Mouse (Mus musculus) ES-E14 (cell line): ENCODE measurements around the gene Med23. TPM values are rescaled to one million over a fixed set of nuclear protein-coding genes. Genes with fewer than 3 reads are reported as not detected.

Experiments used
- DNase-seq: peaks from one replicate; pipeline ENCODE4 v3.0.0-alpha.2; 2013; ENCODE audit warnings: low read depth, low spot score
- H3K27ac ChIP-seq: 2 replicates; pipeline ENCODE4 v1.5.1; 2012; ENCODE audit warnings: low read depth, mild to moderate bottlenecking, low read length, moderate library complexity, mixed read lengths; ENCODE audit not compliant: poor library complexity, insufficient read depth, severe bottlenecking
- H3K36me3 ChIP-seq: 2 replicates; pipeline ENCODE4 v1.6.1; 2012; ENCODE audit warnings: mild to moderate bottlenecking, low read length, moderate library complexity, mixed read lengths; ENCODE audit not compliant: control insufficient read depth, poor library complexity, insufficient read depth, severe bottlenecking
- H3K4me1 ChIP-seq, 2 experiments: fragments of 150-350 bp in 1 of 2; sonication (generic) in 1 of 2; 2 replicates each; pipeline ENCODE4 v1.6.1; 2012; ENCODE audit warnings: low read length in 2 of 2, mild to moderate bottlenecking in 1 of 2, mixed read lengths in 1 of 2; ENCODE audit not compliant: control insufficient read depth in 2 of 2, insufficient read depth in 2 of 2, poor library complexity in 1 of 2
- H3K4me3 ChIP-seq, 2 experiments: fragments of 150-350 bp in 1 of 2; sonication (generic) in 1 of 2; 2 replicates each; pipeline ENCODE4 v1.5.1; 2012; ENCODE audit warnings: low read length in 2 of 2, low read depth in 1 of 2, mild to moderate bottlenecking in 1 of 2, mixed read lengths in 1 of 2; ENCODE audit not compliant: insufficient read depth in 1 of 2, poor library complexity in 1 of 2, severe bottlenecking in 1 of 2
- H3K9ac ChIP-seq: 2 replicates; pipeline ENCODE4 v1.6.1; 2012; ENCODE audit warnings: low read depth, mild to moderate bottlenecking, low read length, mixed read lengths; ENCODE audit not compliant: poor library complexity, insufficient read depth, severe bottlenecking
- H3K9me3 ChIP-seq: fragments of 150-350 bp; sonication (generic); 2 replicates; pipeline ENCODE4 v1.6.1; 2012; ENCODE audit warnings: low read depth, mild to moderate bottlenecking, low read length; ENCODE audit not compliant: control insufficient read depth, insufficient read depth
- CHD2 ChIP-seq: IDR thresholded peaks from 2 replicates; pipeline ENCODE4 v1.6.1; 2014; ENCODE audit warnings: mild to moderate bottlenecking, low read depth, low read length, inconsistent platforms
- HCFC1 ChIP-seq: IDR thresholded peaks from 2 replicates; pipeline ENCODE4 v1.6.1; 2012; ENCODE audit warnings: low read length, inconsistent platforms, borderline replicate concordance; ENCODE audit not compliant: insufficient read depth
- MAFK ChIP-seq: IDR thresholded peaks from 2 replicates; pipeline ENCODE4 v1.6.1; 2014; ENCODE audit warnings: mild to moderate bottlenecking, low read depth, low read length, inconsistent platforms; ENCODE audit not compliant: insufficient read depth
- ZC3H11A ChIP-seq: IDR thresholded peaks from 2 replicates; pipeline ENCODE4 v1.6.1; 2012; ENCODE audit warnings: low read depth, mild to moderate bottlenecking, inconsistent platforms, low read length, borderline replicate concordance
- ZNF384 ChIP-seq: IDR thresholded peaks from 2 replicates; pipeline ENCODE4 v1.6.1; 2012; ENCODE audit warnings: low read depth, low read length, inconsistent platforms
- in situ Hi-C, 2 experiments: fragments of 600-800 bp; cut with MboI; formaldehyde crosslinking; loops; one replicate each; pipeline ENCODE4 v1.15.1; 2025; ENCODE audit warnings: low sequenced_read_pairs in 2 of 2, inconsistent platforms in 1 of 2; ENCODE audit not compliant: unreplicated experiment in 2 of 2
- total RNA-seq: library from RNA; depleted of rRNA; stranded (reverse); fragments of 300-350 nt; gene quantifications from 2 replicates; pipeline ENCODE4 v1.2.3, GENCODE M21; 2012; rRNA removed

Med23 gene
- total RNA-seq, 1 experiment: 41.9 TPM

DNA sequence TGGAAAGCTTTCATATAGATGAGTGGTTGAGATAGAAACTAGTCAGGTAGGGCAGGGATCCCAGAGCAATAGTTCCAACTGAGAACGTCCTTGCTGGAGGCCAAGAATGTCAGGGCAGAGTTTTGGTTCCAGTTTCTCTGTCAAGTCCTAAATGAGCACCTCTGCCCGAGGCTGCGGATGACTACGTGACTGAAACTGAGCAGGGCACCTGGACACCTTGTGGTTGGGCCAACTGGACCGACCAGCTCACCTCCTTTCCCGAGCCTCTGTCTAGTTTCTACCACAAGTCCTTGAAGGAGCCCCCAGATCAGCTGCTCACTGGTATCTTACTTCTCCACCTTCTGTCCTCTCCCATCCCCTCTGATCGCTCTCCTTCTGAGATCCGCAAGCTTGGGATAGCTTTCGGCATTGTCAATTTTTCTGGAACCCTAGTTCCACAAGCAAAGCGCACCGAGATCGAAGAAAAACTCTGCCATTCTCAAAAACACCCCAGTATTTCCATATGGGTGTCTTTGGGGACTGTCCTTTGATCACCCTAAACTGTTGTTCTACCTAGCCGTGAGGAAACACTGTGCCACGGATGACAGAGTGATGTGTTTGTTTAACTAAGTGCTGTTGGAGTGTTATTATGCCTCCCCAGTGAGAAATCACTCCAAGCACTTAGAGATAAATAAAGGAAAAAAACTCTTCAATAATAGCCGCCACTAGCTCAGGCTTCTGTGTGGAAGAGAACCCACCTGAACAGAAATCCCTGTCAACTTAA lies 88.7 kb downstream of the Med23 start:
- H3K4me3 ChIP-seq: no peak overlapping the region
- no peak overlapping the region for H3K27ac ChIP-seq

DNA sequence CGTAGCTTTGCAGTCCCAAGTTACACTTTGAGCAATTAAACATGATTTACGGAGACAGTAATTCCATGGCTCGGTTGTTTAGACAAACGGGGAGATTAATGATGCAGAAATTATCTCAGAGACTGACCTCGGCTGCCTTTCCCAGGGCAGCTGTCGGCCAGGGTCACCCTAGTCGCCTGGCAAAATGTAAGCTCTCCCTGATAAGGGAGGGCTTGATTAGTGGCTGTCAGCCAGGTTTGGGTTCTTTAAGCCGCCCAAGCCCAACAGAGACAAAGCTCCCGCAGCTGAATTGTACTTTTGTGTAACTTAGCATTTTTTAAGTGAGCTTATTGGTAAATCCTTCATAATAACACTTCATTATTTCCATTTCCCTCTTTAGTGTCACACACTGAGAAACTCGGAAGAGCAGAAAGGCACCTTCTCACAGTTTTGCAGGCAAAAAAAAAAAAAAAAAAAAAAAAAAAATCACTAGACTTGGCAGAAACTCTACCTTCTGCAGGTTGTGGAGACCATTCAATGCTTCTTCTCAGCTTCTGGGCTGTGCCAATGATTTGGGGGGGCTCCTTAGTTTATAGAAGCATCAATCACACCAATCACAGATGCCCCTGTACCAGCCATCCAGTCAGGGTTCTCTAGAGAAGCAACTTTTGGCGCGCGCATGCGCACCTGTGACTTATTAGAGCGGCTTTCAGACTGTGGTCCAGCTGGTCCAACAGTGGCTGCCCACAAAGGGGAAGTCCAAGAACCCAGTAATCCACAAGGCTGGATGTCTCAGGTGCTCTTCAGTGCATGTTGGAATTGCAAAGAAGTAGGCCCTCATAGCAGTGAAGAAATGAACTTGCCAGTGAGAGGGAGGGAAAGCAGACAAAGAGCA lies 89.5 kb downstream of the Med23 start:
- TF ChIP-seq MAFK (no peak), ZC3H11A (no peak), ZNF384 (no peak), HCFC1 (no peak), CHD2 (no peak)
- no peaks in the 10 kb centered on the region for H3K9me3 ChIP-seq
- in situ Hi-C loops: no loop called here
- no peak overlapping the region for H3K4me3 ChIP-seq
- no peak for DNase-seq
- H3K36me3 ChIP-seq: no peaks in the 10 kb centered on the region
- no peak overlapping the region for H3K9ac ChIP-seq
- H3K27ac ChIP-seq: no peak overlapping the region
- no peaks in the 10 kb centered on the region for H3K4me1 ChIP-seq

More for the DNA sequence above, 88.7 kb downstream of the Med23 start:
- H3K4me1 ChIP-seq: no peaks in the 10 kb centered on the region
- H3K9me3 ChIP-seq: no peaks in the 10 kb centered on the region
- TF ChIP-seq CHD2 (no peak), ZC3H11A (no peak), HCFC1 (no peak), MAFK (no peak), ZNF384 (no peak)
- in situ Hi-C loops: no loop called here
- DNase-seq: no peak
- H3K36me3 ChIP-seq: no peaks in the 10 kb centered on the region
- H3K9ac ChIP-seq: no peak overlapping the region

DNA sequence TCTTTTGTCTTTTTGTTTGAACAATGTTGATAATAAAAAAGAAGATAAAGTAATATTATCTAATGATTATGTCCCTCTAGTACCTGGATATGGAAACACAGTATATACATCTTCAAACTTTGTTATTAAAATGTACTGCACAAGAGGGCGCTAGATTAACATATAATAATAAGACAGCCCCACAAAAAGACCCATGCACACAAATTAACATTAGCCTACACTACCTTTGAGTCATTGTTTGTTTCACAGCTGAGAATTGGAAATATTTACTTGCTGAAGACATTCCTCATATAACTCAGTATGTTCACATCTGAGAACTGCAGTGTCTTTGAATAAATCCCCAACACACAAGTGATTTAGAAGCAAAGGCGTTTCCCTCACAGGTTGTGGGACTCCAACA lies 91.3 kb downstream of the Med23 start:
- Histone ChIP-seq H3K36me3 (no peaks in the 10 kb centered on the region), H3K4me3 (no peak overlapping the region), H3K9me3 (no peaks in the 10 kb centered on the region), H3K9ac (no peak overlapping the region), H3K4me1 (no peaks in the 10 kb centered on the region), H3K27ac (no peak overlapping the region)
- DNase-seq: peak; percentile 12
- TF ChIP-seq ZC3H11A (peak; percentile 68), CHD2 (no peak), MAFK (no peak)
- in situ Hi-C loops: loop anchor here in 1 of 2 experiments (10.0 kb wide), 1 partner anchor 274 kb away; no protein-coding TSS in a partner anchor

DNA sequence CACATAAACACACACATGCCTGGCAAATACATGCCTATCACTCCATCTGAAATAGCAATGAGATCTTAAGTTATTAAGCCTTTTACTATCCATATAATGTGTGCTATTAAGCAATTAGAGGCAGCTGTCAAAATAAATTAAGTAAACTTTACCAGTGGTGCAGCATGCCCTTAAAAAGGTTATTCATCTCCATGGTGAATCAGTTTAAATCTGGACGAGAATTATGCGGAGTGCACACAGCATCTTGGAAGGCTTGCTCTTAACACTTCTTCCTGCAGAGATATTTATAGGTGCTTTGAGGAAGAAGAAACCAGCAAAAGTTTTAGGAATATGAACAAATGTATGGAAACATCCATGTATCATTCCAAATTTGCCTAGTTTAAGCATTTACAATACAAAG lies 92.1 kb downstream of the Med23 start:
- in situ Hi-C loops: loop anchor here in 1 of 2 experiments (10.0 kb wide), 1 partner anchor 273 kb away; no protein-coding TSS in a partner anchor
- TF ChIP-seq MAFK: no peak
- TF ChIP-seq CHD2: no peak
- no peak for TF ChIP-seq ZNF384
- no peak for TF ChIP-seq ZC3H11A

More for the DNA sequence above, 92.1 kb downstream of the Med23 start:
- no peak for DNase-seq
- Histone ChIP-seq H3K4me1 (no peaks in the 10 kb centered on the region), H3K36me3 (no peaks in the 10 kb centered on the region), H3K27ac (no peak overlapping the region), H3K4me3 (no peak overlapping the region), H3K9ac (no peak overlapping the region), H3K9me3 (no peaks in the 10 kb centered on the region)

Other genes starting within 250 kb of the Med23 start
- 0.62 and 0.69 TPM in 2 replicates for gene Enpp1, start 157.8 kb upstream of the Med23 start, total RNA-seq
- gene Enpp3, start 27.2 kb upstream of the Med23 start, total RNA-seq: 43.2 and 96.9 TPM in 2 replicates
- gene Arg1, start 57.5 kb downstream of the Med23 start, total RNA-seq: 0.37 and 0.80 TPM in 2 replicates